ENCODE assay signal across 8 mouse cellular contexts in the genomic region with DNA sequence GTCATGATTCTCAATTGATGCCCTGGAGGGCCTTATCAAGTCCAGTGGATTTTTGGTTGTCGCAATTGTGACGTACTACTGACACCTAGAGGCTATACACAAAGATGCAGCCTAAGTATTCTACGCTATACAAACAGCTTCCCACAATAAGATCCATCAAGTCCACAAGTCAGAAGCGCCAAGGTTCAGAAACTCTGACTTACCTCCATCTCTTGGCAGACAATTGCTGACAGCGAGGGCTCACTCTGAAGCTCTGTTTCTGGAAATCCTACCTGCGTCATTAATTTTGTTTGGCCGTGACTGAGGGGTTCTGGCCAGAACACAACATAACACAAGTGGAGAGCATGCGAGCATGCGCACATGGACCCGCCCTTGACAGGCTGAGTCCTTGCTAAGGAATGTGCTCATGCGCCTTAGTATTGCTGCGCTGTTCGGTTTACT. TPM values are rescaled to one million over a fixed set of nuclear protein-coding genes. Genes with fewer than 3 reads are reported as not detected.
A peak's percentile ranks its signal among the peaks of the same experiment; 100 is the strongest.
DNase-seq lines count a peak whose midpoint lies in the region; ATAC-seq and TF ChIP-seq lines count a peak whose summit lies in the region.

No protein-coding gene starts in this region.

- TF ChIP-seq CTCF in bone marrow macrophage, adult 2 months (IDR thresholded peaks at IDR 0.05; ENCODE audit: low read depth, low read length) = no peak; the same call in 1 of the 2 replicates
- no peak for TF ChIP-seq CTCF in embryonic fibroblast, embryonic 13.5 days (IDR thresholded peaks at IDR 0.05; ENCODE audit: borderline replicate concordance, insufficient read depth, low read length)
- peak; percentile 92 for TF ChIP-seq CTCF in midbrain, postnatal 0 days (IDR thresholded peaks at IDR 0.05)
- TF ChIP-seq CTCF in stomach, postnatal 0 days (IDR thresholded peaks at IDR 0.05; ENCODE audit: low read depth) = peak; percentile 86

- ATAC-seq in limb, embryonic 15.5 days (ENCODE audit: insufficient number of reproducible peaks, low FRiP score, low TSS enrichment, low read depth) = peak; percentile 90
- ATAC-seq in midbrain, postnatal 0 days (ENCODE audit: low FRiP score) = peak; percentile 92
- ATAC-seq in stomach, postnatal 0 days (ENCODE audit: low FRiP score, low TSS enrichment) = peak; percentile 94

- no peak overlapping the region for H3K27ac ChIP-seq in bone marrow macrophage, adult 2 months (ENCODE audit: insufficient read depth, low read depth, low read length)
- H3K27ac ChIP-seq in embryonic fibroblast, embryonic 13.5 days (ENCODE audit: insufficient read depth, low read length) = no peak overlapping the region
- H3K27ac ChIP-seq in limb, embryonic 15.5 days = no peak overlapping the region
- H3K27ac ChIP-seq in midbrain, postnatal 0 days (ENCODE audit: low read depth, low read length) = no peak overlapping the region
- no peak overlapping the region for H3K27ac ChIP-seq in stomach, postnatal 0 days (replicated peaks)

- no peak for TF ChIP-seq POLR2A in bone marrow macrophage, adult 2 months (IDR thresholded peaks at IDR 0.05; ENCODE audit: borderline replicate concordance, low read depth, low read length)
- TF ChIP-seq POLR2A in embryonic fibroblast, embryonic 13.5 days (IDR thresholded peaks at IDR 0.05; ENCODE audit: low read depth, low read length) = no peak

- DNase-seq in CD4-positive, CD25-positive, alpha-beta regulatory T cell, adult 2 months (ENCODE audit: low read depth, low spot score) = peak; percentile 82
- DNase-seq in heart, adult 8-10 months (ENCODE audit: low spot score) = peak; percentile 66
- DNase-seq in kidney, adult 8-10 months = peak; percentile 65 to 69
- peak; percentile 87 for DNase-seq in midbrain, postnatal 0 days (ENCODE audit: low spot score)
- DNase-seq in stomach, postnatal 0 days (ENCODE audit: low spot score) = peak; percentile 77

- peak overlapping the region; percentile 57 for H3K4me3 ChIP-seq in bone marrow macrophage, adult 2 months (ENCODE audit: insufficient read depth, low read length)
- H3K4me3 ChIP-seq in embryonic fibroblast, embryonic 13.5 days (ENCODE audit: insufficient read depth, low read length) = peak overlapping the region; percentile 57
- peak overlapping the region; percentile 40 for H3K4me3 ChIP-seq in limb, embryonic 15.5 days
- H3K4me3 ChIP-seq in midbrain, postnatal 0 days (ENCODE audit: low read depth, low read length) = peak overlapping the region; percentile 28; the same call in 1 of the 2 replicates
- peak overlapping the region; percentile 35 for H3K4me3 ChIP-seq in stomach, postnatal 0 days (ENCODE audit: low read depth, low read length)

- H3K9me3 ChIP-seq in limb, embryonic 15.5 days = no peaks in the 10 kb centered on the region
- H3K9me3 ChIP-seq in midbrain, postnatal 0 days (ENCODE audit: low read length) = no peaks in the 10 kb centered on the region
- H3K9me3 ChIP-seq in stomach, postnatal 0 days (ENCODE audit: control insufficient read depth, low read length) = no peaks in the 10 kb centered on the region

- no peaks in the 10 kb centered on the region for H3K36me3 ChIP-seq in limb, embryonic 15.5 days
- no peaks in the 10 kb centered on the region for H3K36me3 ChIP-seq in midbrain, postnatal 0 days (ENCODE audit: insufficient read depth, low read length)
- H3K36me3 ChIP-seq in stomach, postnatal 0 days (ENCODE audit: control insufficient read depth, insufficient read depth, low read length) = no peaks in the 10 kb centered on the region

- peak overlapping the region; percentile 60 for H3K4me2 ChIP-seq in limb, embryonic 15.5 days
- H3K4me2 ChIP-seq in midbrain, postnatal 0 days (ENCODE audit: low read depth, low read length, poor library complexity, severe bottlenecking) = peak overlapping the region; percentile 40
- H3K4me2 ChIP-seq in stomach, postnatal 0 days (replicated peaks; ENCODE audit: low read depth) = peak overlapping the region; percentile 53

- H3K9ac ChIP-seq in limb, embryonic 15.5 days = no peak overlapping the region
- 0 out of 2 replicates have a peak overlapping the region, but pooled peaks have one; percentile 15 for H3K9ac ChIP-seq in midbrain, postnatal 0 days (replicated peaks; ENCODE audit: low read length, poor library complexity, severe bottlenecking)
- no peak overlapping the region; the same call in 1 of the 2 replicates for H3K9ac ChIP-seq in stomach, postnatal 0 days (ENCODE audit: low read length)

- 9% methylated on average over 13 of the region's 13 CpGs for WGBS in limb, embryonic 15.5 days
- 18% methylated on average over 13 of the region's 13 CpGs for WGBS in midbrain, postnatal 0 days
- WGBS in stomach, postnatal 0 days = 5% methylated on average over 13 of the region's 13 CpGs

- no peak for TF ChIP-seq EP300 in stomach, postnatal 0 days (optimal IDR thresholded peaks at IDR 0.05)

- H3K27me3 ChIP-seq in limb, embryonic 15.5 days = no peaks in the 10 kb centered on the region
- H3K27me3 ChIP-seq in midbrain, postnatal 0 days (ENCODE audit: insufficient read depth, low read length) = no peaks in the 10 kb centered on the region
- no peaks in the 10 kb centered on the region for H3K27me3 ChIP-seq in stomach, postnatal 0 days (ENCODE audit: control insufficient read depth, insufficient read depth, low read length)

- peaks cover 2% of the 10 kb centered on the region; the same call in 1 of the 2 replicates for H3K4me1 ChIP-seq in bone marrow macrophage, adult 2 months (ENCODE audit: control insufficient read depth, insufficient read depth, low read length)
- H3K4me1 ChIP-seq in embryonic fibroblast, embryonic 13.5 days (ENCODE audit: control insufficient read depth, insufficient read depth, low read length) = no peaks in the 10 kb centered on the region
- H3K4me1 ChIP-seq in limb, embryonic 15.5 days = no peaks in the 10 kb centered on the region
- H3K4me1 ChIP-seq in midbrain, postnatal 0 days (ENCODE audit: insufficient read depth, low read length) = no peaks in the 10 kb centered on the region
- H3K4me1 ChIP-seq in stomach, postnatal 0 days (replicated peaks; ENCODE audit: control insufficient read depth, insufficient read depth) = no peaks in the 10 kb centered on the region

RNA-seq across cellular contexts. Expression of gene Ifit1, which starts 21.4 kb away (rescaled TPM):
- polyA plus RNA-seq in bone marrow macrophage, adult 2 months (2012; ENCODE audit: insufficient read depth, insufficient read length, missing spikeins) = 46.3 and 50.4 TPM in 2 replicates
- 13.3 and 15.6 TPM in 2 replicates for polyA plus RNA-seq in embryonic fibroblast, embryonic 13.5 days (2011; ENCODE audit: insufficient read length, low read depth, missing spikeins)
- 1 to 10 TPM in 2 of 4 experiments, under 1 TPM in 2; 0.90 to 1.3 (median 1.0) TPM for total RNA-seq in heart, adult 8-10 months (2022)
- 0.86 and 1.5 TPM in 2 replicates for polyA plus RNA-seq in limb, embryonic 15.5 days (2015; fragmentation: Nextera tagmentation; extraction: Ambion mirVana)
- total RNA-seq in midbrain, postnatal 0 days (2014; rRNA removed) = 2.6 and 3.7 TPM in 2 replicates
- polyA plus RNA-seq in midbrain, postnatal 0 days (2015; fragmentation: Nextera tagmentation; extraction: Ambion mirVana) = 1.0 and 1.2 TPM in 2 replicates
- 2.1 and 2.4 TPM in 2 replicates for polyA plus RNA-seq in stomach, postnatal 0 days (2015; fragmentation: Nextera tagmentation; extraction: Ambion mirVana)

RNA-seq across cellular contexts. Expression of gene Ifit1bl2, which starts 21.5 kb away (rescaled TPM):
- polyA plus RNA-seq in bone marrow macrophage, adult 2 months (2012; ENCODE audit: insufficient read depth, insufficient read length, missing spikeins) = 0.25 and 0.33 TPM in 2 replicates
- 0.27 and 0.51 TPM in 2 replicates for polyA plus RNA-seq in embryonic fibroblast, embryonic 13.5 days (2011; ENCODE audit: insufficient read length, low read depth, missing spikeins)
- total RNA-seq in heart, adult 8-10 months (2022) = 1 to 10 TPM; 1.2 to 2.1 (median 1.8) TPM
- polyA plus RNA-seq in limb, embryonic 15.5 days (2015; fragmentation: Nextera tagmentation; extraction: Ambion mirVana) = 0.15 and 0.24 TPM in 2 replicates
- 0.14 and 0.38 TPM in 2 replicates for total RNA-seq in midbrain, postnatal 0 days (2014; rRNA removed)
- polyA plus RNA-seq in midbrain, postnatal 0 days (2015; fragmentation: Nextera tagmentation; extraction: Ambion mirVana) = 0.07 and 0.17 TPM in 2 replicates
- 0.04 and 0.10 TPM in 2 replicates for polyA plus RNA-seq in stomach, postnatal 0 days (2015; fragmentation: Nextera tagmentation; extraction: Ambion mirVana)

RNA-seq across cellular contexts. Expression of gene Ifit3b, which starts 54.3 kb away (rescaled TPM):
- polyA plus RNA-seq in bone marrow macrophage, adult 2 months (2012; ENCODE audit: insufficient read depth, insufficient read length, missing spikeins) = 21.1 and 25.0 TPM in 2 replicates
- polyA plus RNA-seq in embryonic fibroblast, embryonic 13.5 days (2011; ENCODE audit: insufficient read length, low read depth, missing spikeins) = 3.4 and 3.6 TPM in 2 replicates
- total RNA-seq in heart, adult 8-10 months (2022) = 1 to 10 TPM; 1.4 to 1.8 (median 1.5) TPM
- 0.15 and 0.40 TPM in 2 replicates for polyA plus RNA-seq in limb, embryonic 15.5 days (2015; fragmentation: Nextera tagmentation; extraction: Ambion mirVana)
- total RNA-seq in midbrain, postnatal 0 days (2014; rRNA removed) = 0.49 and 0.57 TPM in 2 replicates
- 0.58 and 1.2 TPM in 2 replicates for polyA plus RNA-seq in midbrain, postnatal 0 days (2015; fragmentation: Nextera tagmentation; extraction: Ambion mirVana)
- 0.61 and 0.74 TPM in 2 replicates for polyA plus RNA-seq in stomach, postnatal 0 days (2015; fragmentation: Nextera tagmentation; extraction: Ambion mirVana)

Comparison
In these comparisons a context has a peak if more than half of its experiments do, and no peak if none do; other contexts are left out.
1. CTCF ChIP-seq: peak in midbrain, postnatal 0 days (single experiment) and stomach, postnatal 0 days (single experiment); none in bone marrow macrophage, adult 2 months (single experiment) and embryonic fibroblast, embryonic 13.5 days (single experiment).
2. Peak in every context shown above with its lines, with median percentiles within 50 percentile points of each other: DNase-seq, H3K4me3 ChIP-seq, ATAC-seq and H3K4me2 ChIP-seq.